Mouse (Mus musculus): ENCODE data around the gene Cx3cr1. TPM values are rescaled to one million over a fixed set of nuclear protein-coding genes. Genes with fewer than 3 reads are reported as not detected.
A peak's percentile ranks its signal among the peaks of the same experiment; 100 is the strongest.

Cx3cr1 gene
- polyA plus RNA-seq, 1 experiment from 2014 or later, result 9.8 TPM

DNA sequence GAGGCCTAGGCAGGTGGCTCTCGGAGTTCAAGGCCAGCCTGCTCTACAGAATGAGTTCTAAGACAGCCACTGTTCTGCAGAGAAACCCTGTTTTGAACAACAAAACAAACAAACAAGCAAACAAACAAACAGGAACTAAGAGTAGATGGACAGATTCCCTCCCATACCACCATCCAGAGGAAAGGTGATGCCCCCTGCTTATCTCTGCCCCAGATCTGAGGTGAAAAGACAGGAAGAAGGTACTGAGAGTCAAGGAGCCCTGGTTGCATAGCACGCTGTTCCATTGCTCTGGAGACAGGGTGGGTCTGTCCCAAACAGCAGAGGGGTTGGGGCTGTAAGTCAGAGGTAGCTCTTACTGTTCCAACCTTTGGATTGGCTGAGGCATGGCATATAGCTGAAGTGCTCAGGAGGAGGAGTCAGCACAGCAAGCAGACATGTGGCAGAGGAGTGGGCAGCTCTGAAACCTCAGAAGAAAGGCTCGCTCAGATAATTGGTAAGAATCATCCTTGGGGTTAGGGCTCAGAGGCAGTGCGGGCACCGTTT, 22.1 kb upstream of the Cx3cr1 start, which contains the start of gene Ccr8:
Ccr8 (plus strand) TSS at position 419 of the 543 bp plus-strand sequence.
- Histone ChIP-seq H3K9me3 (ENCODE audit: control insufficient read depth, low read length) (no peaks in the 10 kb centered on the region), H3K36me3 (ENCODE audit: control insufficient read depth, insufficient read depth, low read length) (no peaks in the 10 kb centered on the region), H3K4me3 (ENCODE audit: low read depth, low read length) (no peak within 1 kb of the TSS), H3K4me1 (ENCODE audit: control insufficient read depth, insufficient read depth, low read length) (no peaks in the 10 kb centered on the region), H3K4me2 (ENCODE audit: low read depth, low read length) (no peak within 1 kb of the TSS), H3K27ac (replicated peaks; ENCODE audit: low read depth, low read length) (no peak within 1 kb of the TSS), H3K9ac (ENCODE audit: low read depth, low read length) (no peak within 1 kb of the TSS), H3K27me3 (replicated peaks; ENCODE audit: control insufficient read depth, insufficient read depth, low read length) (no peaks in the 10 kb centered on the region)
- peak; percentile 11 for DNase-seq (ENCODE audit: low spot score)
- WGBS, result 68% methylated on average over 5 of the region's 5 CpGs
- no peak for ATAC-seq (ENCODE audit: low read depth)

DNA sequence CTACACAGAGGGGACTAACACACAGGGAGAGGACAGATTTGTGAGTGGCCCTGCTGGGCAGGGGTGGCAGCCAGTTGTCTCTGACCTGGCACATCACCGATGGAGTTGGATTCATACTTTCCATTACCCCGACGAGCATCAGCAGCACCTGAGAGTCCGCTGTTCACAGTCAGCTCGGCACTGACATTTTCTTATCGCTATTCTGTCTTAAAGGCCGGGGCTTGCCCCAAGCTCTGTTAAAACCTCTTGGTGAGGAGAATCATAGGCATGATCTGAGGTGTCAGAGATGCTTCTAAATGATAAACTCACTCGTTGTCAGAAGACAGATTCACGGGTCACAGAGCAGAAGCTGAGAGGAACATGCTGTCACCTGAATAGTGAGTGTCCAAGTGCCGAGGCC, 21.4 kb upstream of the Cx3cr1 start:
- whole genome bisulfite sequencing, result 81% methylated on average over 10 of the region's 10 CpGs
- Histone ChIP-seq H3K4me1 (ENCODE audit: control insufficient read depth, insufficient read depth, low read length) (no peaks in the 10 kb centered on the region), H3K9ac (ENCODE audit: low read depth, low read length) (no peak overlapping the region), H3K27ac (replicated peaks; ENCODE audit: low read depth, low read length) (no peak overlapping the region), H3K9me3 (ENCODE audit: control insufficient read depth, low read length) (no peaks in the 10 kb centered on the region), H3K36me3 (ENCODE audit: control insufficient read depth, insufficient read depth, low read length) (no peaks in the 10 kb centered on the region), H3K4me3 (ENCODE audit: low read depth, low read length) (no peak overlapping the region), H3K27me3 (replicated peaks; ENCODE audit: control insufficient read depth, insufficient read depth, low read length) (no peaks in the 10 kb centered on the region), H3K4me2 (ENCODE audit: low read depth, low read length) (no peak overlapping the region)
- DNase-seq (ENCODE audit: low spot score) (no peak), ATAC-seq (ENCODE audit: low read depth) (no peak)

DNA sequence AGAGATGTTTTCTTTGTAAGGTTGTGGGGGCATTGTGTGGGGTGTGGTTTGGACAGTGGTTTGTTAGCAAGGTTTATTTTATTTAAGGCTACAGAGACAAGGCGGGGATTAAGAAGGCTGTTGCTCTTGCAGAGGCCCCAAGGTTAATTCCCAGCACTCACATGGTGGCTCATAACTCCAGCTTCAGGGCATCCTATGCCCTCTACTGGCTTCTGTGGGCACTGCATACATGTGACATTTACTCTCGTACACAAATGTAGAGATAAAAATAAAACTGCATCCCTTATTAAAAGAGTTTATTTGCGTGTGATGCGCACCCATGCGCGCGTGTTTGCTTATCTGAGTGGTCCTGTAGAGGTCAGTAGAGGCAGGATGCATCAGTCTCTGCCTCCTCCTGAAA, 19.4 kb upstream of the Cx3cr1 start:
- DNase-seq (ENCODE audit: low spot score) (no peak), ATAC-seq (ENCODE audit: low read depth) (no peak)
- no peak overlapping the region for H3K4me2 ChIP-seq (ENCODE audit: low read depth, low read length)
- H3K9ac ChIP-seq (ENCODE audit: low read depth, low read length), result no peak overlapping the region
- no peak overlapping the region for H3K27ac ChIP-seq (replicated peaks; ENCODE audit: low read depth, low read length)
- no peaks in the 10 kb centered on the region for H3K27me3 ChIP-seq (replicated peaks; ENCODE audit: control insufficient read depth, insufficient read depth, low read length)
- H3K36me3 ChIP-seq (ENCODE audit: control insufficient read depth, insufficient read depth, low read length), result no peaks in the 10 kb centered on the region
- WGBS, result 83% methylated on average over 7 of the region's 7 CpGs
- H3K9me3 ChIP-seq (ENCODE audit: control insufficient read depth, low read length), result no peaks in the 10 kb centered on the region
- no peak overlapping the region for H3K4me3 ChIP-seq (ENCODE audit: low read depth, low read length)
- no peaks in the 10 kb centered on the region for H3K4me1 ChIP-seq (ENCODE audit: control insufficient read depth, insufficient read depth, low read length)

- 70% methylated on average over 9 of the region's 9 CpGs for WGBS
- H3K27ac ChIP-seq (replicated peaks; ENCODE audit: low read depth, low read length), result no peak overlapping the region
- H3K4me3 ChIP-seq (ENCODE audit: low read depth, low read length), result no peak overlapping the region
- H3K9me3 ChIP-seq (ENCODE audit: control insufficient read depth, low read length), result no peaks in the 10 kb centered on the region
- no peaks in the 10 kb centered on the region for H3K36me3 ChIP-seq (ENCODE audit: control insufficient read depth, insufficient read depth, low read length)
- no peak overlapping the region for H3K9ac ChIP-seq (ENCODE audit: low read depth, low read length)
- H3K27me3 ChIP-seq (replicated peaks; ENCODE audit: control insufficient read depth, insufficient read depth, low read length), result no peaks in the 10 kb centered on the region
- ATAC-seq (ENCODE audit: low read depth) (no peak), DNase-seq (ENCODE audit: low spot score) (no peak)
- no peaks in the 10 kb centered on the region for H3K4me1 ChIP-seq (ENCODE audit: control insufficient read depth, insufficient read depth, low read length)
- H3K4me2 ChIP-seq (ENCODE audit: low read depth, low read length), result no peak overlapping the region
Measured at GRCm38 (mm10) chr9:120084406-120084805, 14.7 kb upstream of the Cx3cr1 start.

GRCm38 (mm10) chr9:120083158-120083894, 13.6 kb upstream of the Cx3cr1 start:
- Histone ChIP-seq H3K9me3 (ENCODE audit: control insufficient read depth, low read length) (no peaks in the 10 kb centered on the region), H3K4me2 (ENCODE audit: low read depth, low read length) (no peak overlapping the region), H3K27ac (replicated peaks; ENCODE audit: low read depth, low read length) (no peak overlapping the region), H3K9ac (ENCODE audit: low read depth, low read length) (no peak overlapping the region), H3K27me3 (replicated peaks; ENCODE audit: control insufficient read depth, insufficient read depth, low read length) (no peaks in the 10 kb centered on the region), H3K36me3 (ENCODE audit: control insufficient read depth, insufficient read depth, low read length) (no peaks in the 10 kb centered on the region), H3K4me3 (ENCODE audit: low read depth, low read length) (no peak overlapping the region), H3K4me1 (ENCODE audit: control insufficient read depth, insufficient read depth, low read length) (no peaks in the 10 kb centered on the region)
- ATAC-seq (ENCODE audit: low read depth) (no peak), DNase-seq (ENCODE audit: low spot score) (no peak)
- 84% methylated on average over 18 of the region's 18 CpGs for WGBS

- H3K27me3 ChIP-seq (replicated peaks; ENCODE audit: control insufficient read depth, insufficient read depth, low read length), result no peaks in the 10 kb centered on the region
- no peak overlapping the region for H3K4me3 ChIP-seq (ENCODE audit: low read depth, low read length)
- DNase-seq (ENCODE audit: low spot score), result no peak
- no peak overlapping the region for H3K9ac ChIP-seq (ENCODE audit: low read depth, low read length)
- H3K9me3 ChIP-seq (ENCODE audit: control insufficient read depth, low read length), result no peaks in the 10 kb centered on the region
- no peaks in the 10 kb centered on the region for H3K36me3 ChIP-seq (ENCODE audit: control insufficient read depth, insufficient read depth, low read length)
- no peak overlapping the region for H3K27ac ChIP-seq (replicated peaks; ENCODE audit: low read depth, low read length)
- H3K4me2 ChIP-seq (ENCODE audit: low read depth, low read length), result no peak overlapping the region
- H3K4me1 ChIP-seq (ENCODE audit: control insufficient read depth, insufficient read depth, low read length), result no peaks in the 10 kb centered on the region
- 80% methylated on average over 4 of the region's 4 CpGs for WGBS
- no peak for ATAC-seq (ENCODE audit: low read depth)
Measured at GRCm38 (mm10) chr9:120082691-120083090, 13.0 kb upstream of the Cx3cr1 start.

- H3K9ac ChIP-seq (ENCODE audit: low read depth, low read length), result no peak overlapping the region
- H3K4me3 ChIP-seq (ENCODE audit: low read depth, low read length), result no peak overlapping the region
- ATAC-seq (ENCODE audit: low read depth), result no peak
- WGBS, result 61% methylated on average over 5 of the region's 5 CpGs
- no peaks in the 10 kb centered on the region for H3K27me3 ChIP-seq (replicated peaks; ENCODE audit: control insufficient read depth, insufficient read depth, low read length)
- no peak overlapping the region for H3K4me2 ChIP-seq (ENCODE audit: low read depth, low read length)
- H3K4me1 ChIP-seq (ENCODE audit: control insufficient read depth, insufficient read depth, low read length), result no peaks in the 10 kb centered on the region
- DNase-seq (ENCODE audit: low spot score), result no peak
- H3K36me3 ChIP-seq (ENCODE audit: control insufficient read depth, insufficient read depth, low read length), result no peaks in the 10 kb centered on the region
- no peaks in the 10 kb centered on the region for H3K9me3 ChIP-seq (ENCODE audit: control insufficient read depth, low read length)
- no peak overlapping the region for H3K27ac ChIP-seq (replicated peaks; ENCODE audit: low read depth, low read length)
Measured at GRCm38 (mm10) chr9:120081967-120082366, 12.3 kb upstream of the Cx3cr1 start.

DNA sequence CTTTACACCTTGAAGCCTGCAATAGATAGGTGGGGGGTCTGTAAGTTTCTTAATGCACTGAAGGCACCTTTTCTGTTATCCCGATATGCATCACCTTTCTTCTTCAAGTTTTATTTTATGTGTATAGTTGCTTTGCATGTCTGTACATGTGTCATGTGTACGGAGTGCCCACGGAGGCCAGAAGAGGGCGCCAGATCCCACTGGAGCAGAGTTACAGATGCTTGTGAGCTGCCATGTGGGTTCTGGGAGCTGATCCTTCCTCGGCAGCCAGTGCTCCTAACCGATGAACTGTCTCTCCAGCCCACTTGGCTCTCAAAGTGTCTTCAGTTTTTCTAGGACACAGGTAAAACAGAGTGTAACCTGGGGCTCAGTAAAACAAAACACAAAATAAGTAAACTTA, 11.6 kb upstream of the Cx3cr1 start:
- Histone ChIP-seq H3K4me2 (ENCODE audit: low read depth, low read length) (no peak overlapping the region), H3K9ac (ENCODE audit: low read depth, low read length) (no peak overlapping the region), H3K9me3 (ENCODE audit: control insufficient read depth, low read length) (no peaks in the 10 kb centered on the region), H3K27me3 (replicated peaks; ENCODE audit: control insufficient read depth, insufficient read depth, low read length) (no peaks in the 10 kb centered on the region), H3K27ac (replicated peaks; ENCODE audit: low read depth, low read length) (no peak overlapping the region), H3K4me1 (ENCODE audit: control insufficient read depth, insufficient read depth, low read length) (no peaks in the 10 kb centered on the region), H3K4me3 (ENCODE audit: low read depth, low read length) (no peak overlapping the region), H3K36me3 (ENCODE audit: control insufficient read depth, insufficient read depth, low read length) (no peaks in the 10 kb centered on the region)
- 68% methylated on average over 6 of the region's 6 CpGs for WGBS
- DNase-seq (ENCODE audit: low spot score) (no peak), ATAC-seq (ENCODE audit: low read depth) (no peak)

GRCm38 (mm10) chr9:120080546-120081108, 10.9 kb upstream of the Cx3cr1 start:
- Histone ChIP-seq H3K9me3 (ENCODE audit: control insufficient read depth, low read length) (no peaks in the 10 kb centered on the region), H3K4me2 (ENCODE audit: low read depth, low read length) (no peak overlapping the region), H3K36me3 (ENCODE audit: control insufficient read depth, insufficient read depth, low read length) (no peaks in the 10 kb centered on the region), H3K9ac (ENCODE audit: low read depth, low read length) (no peak overlapping the region), H3K4me1 (ENCODE audit: control insufficient read depth, insufficient read depth, low read length) (no peaks in the 10 kb centered on the region), H3K27me3 (replicated peaks; ENCODE audit: control insufficient read depth, insufficient read depth, low read length) (no peaks in the 10 kb centered on the region), H3K27ac (replicated peaks; ENCODE audit: low read depth, low read length) (no peak overlapping the region), H3K4me3 (ENCODE audit: low read depth, low read length) (no peak overlapping the region)
- no peak for ATAC-seq (ENCODE audit: low read depth)
- DNase-seq (ENCODE audit: low spot score), result peak; percentile 10
- 83% methylated on average over 8 of the region's 8 CpGs for WGBS
